Mouse (Mus musculus) heart, postnatal 14 days (tissue): ENCODE measurements around the gene Stra8. TPM values are rescaled to one million over a fixed set of nuclear protein-coding genes. Genes with fewer than 3 reads are reported as not detected.

Experiments
- DNase-seq, 2 experiments: peaks; one replicate each; pipeline ENCODE4 v3.0.0; 2021 to 2022
- intact Hi-C: fragments of 180-260 bp; cut with DNase I; formaldehyde crosslinking; loops from one replicate; pipeline ENCODE4 v1.15.1; 2025
- total RNA-seq, 2 experiments: library from RNA; stranded (reverse); gene quantifications; 2 replicates each; pipeline ENCODE4 v1.2.3; 2021

Gene Stra8
- total RNA-seq, 2 experiments from 2014 or later: not detected

DNA sequence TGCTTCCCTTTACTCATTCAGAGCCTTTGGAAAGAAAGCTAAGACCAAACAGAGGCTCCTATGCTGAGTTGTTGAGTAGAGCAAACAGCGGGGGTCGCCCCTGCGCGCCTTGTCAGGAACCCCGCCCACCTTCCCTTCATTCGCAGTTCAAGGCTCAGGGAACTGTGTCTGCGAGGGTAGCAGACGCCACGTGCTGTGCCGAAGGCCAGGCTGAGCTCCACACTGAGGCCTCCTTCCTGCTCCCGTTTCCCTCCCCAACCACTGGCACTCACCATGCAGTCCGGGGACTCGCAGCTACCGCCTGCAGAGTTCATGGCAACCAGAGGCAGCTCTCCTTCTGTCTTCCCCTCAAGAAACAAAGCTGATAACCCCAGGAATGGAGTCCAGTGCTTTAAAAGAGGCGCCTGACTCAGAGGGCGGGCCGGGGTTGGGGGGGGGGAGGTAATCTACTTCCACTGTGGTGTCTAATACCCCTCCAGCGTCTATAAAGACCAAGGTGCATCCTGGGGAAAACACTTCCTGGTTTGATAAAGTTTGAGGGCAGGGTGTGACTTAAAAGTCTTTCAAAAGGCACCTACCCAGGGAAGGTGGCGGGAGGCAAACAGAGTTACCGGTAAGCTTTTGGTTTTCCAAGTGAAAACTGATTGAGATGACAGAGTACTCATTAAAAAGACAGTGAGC is 68.3 kb downstream of the Stra8 start, which contains the start of gene Slc23a4:
Slc23a4 (minus strand) TSS at position 324 of the 681 bp plus-strand sequence.
- no peak for DNase-seq
- intact Hi-C loops: no loop called here

Other genes starting within 250 kb of the Stra8 start
- 1 to 10 TPM; 4.6 to 5.9 TPM for gene Agbl3, start 139.7 kb upstream of the Stra8 start, total RNA-seq
- gene Tmem140, start 57.0 kb upstream of the Stra8 start, total RNA-seq: 10 to 100 TPM; 19.4 to 28.1 TPM
- gene Cyren, start 42.1 kb upstream of the Stra8 start, total RNA-seq: 1 to 10 TPM; 5.9 to 7.1 TPM
- gene Wdr91, start 9.3 kb upstream of the Stra8 start, total RNA-seq: 10 to 100 TPM; 13.3 to 15.9 TPM
- under 1 TPM; 0.61 to 0.69 TPM for gene Slc23a4, start 68.2 kb downstream of the Stra8 start, total RNA-seq
- gene Cnot4, start 213.6 kb downstream of the Stra8 start, total RNA-seq: 10 to 100 TPM; 22.6 to 22.8 TPM